Mouse (Mus musculus) CH12.LX (cell line): ENCODE results near the gene Pacs1.

Source experiments
- CHD2 ChIP-seq: IDR thresholded peaks from 2 replicates; pipeline ENCODE4 v1.6.1; 2011; ENCODE audit warnings: low read length, improper control_type of control experiment
- SIN3A ChIP-seq: IDR thresholded peaks from 2 replicates; pipeline ENCODE4 v1.6.1; 2012; ENCODE audit warnings: low read length, improper control_type of control experiment, inconsistent platforms
- USF2 ChIP-seq: conservative IDR thresholded peaks from 2 replicates; pipeline ENCODE4 v1.6.1; 2011; ENCODE audit warnings: low read depth, low read length, improper control_type of control experiment

DNA sequence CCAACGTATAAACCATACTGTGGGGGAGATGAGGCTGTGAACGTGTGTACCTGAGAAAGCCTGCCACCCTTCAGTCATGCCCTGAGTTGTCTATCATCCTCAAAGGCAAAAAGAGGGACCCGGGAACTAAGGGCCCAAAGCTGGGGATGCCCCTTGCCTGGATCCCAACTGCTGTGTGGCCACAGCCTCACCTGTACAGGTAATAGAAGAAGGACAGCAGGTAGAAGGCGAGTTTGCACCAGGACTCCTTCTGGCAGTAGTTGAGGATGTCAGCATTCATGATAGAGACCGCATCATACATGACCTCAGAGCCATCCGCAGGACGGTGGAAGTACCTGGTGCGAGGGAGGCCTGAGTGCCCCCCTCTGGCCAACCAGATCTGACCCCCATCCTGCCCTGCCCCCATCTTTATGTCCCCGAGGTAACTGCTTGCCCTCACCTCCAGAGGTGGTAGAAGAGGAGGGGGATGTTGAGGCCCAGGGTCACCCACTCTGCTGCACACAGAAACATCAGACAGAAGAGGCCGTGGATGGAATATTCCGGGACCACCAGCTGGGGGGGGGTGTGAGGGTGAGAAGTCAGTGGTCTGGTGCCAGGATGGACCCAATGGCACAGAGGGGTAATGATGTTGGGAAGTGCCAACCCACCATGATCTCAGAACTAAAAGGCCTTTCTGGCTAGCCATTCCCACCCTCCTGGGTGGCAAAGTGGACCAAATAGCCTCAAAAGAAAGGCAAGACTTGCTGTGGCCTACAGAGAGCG lies 179.3 kb downstream of the Pacs1 start:
- TF ChIP-seq SIN3A (no peak), CHD2 (no peak), USF2 (no peak)
